Mouse (Mus musculus): ENCODE measurements around the gene Ttc7b.

GRCm38 (mm10) chr12:100551972-100552371 lies 31.3 kb upstream of the Ttc7b start:
- TF ChIP-seq CTCF (IDR thresholded peaks at IDR 0.05; ENCODE audit: insufficient read depth, low read length) (no peak), POLR2A (IDR thresholded peaks at IDR 0.05; ENCODE audit: borderline replicate concordance, extremely low read depth, low read depth, low read length) (no peak)
